Mouse (Mus musculus) embryonic facial prominence, embryonic 10.5 days (tissue): Measurements from ENCODE around the gene Plxna2. TPM values are rescaled to one million over a fixed set of nuclear protein-coding genes. Genes with fewer than 3 reads are reported as not detected.

Source experiments
- DNase-seq: peaks from one replicate; pipeline ENCODE4 v3.0.0-alpha.2; 2017; ENCODE audit warnings: low spot score
- H3K27ac ChIP-seq: fragments of 300-500 bp; sonication (generic); replicated peaks from 2 replicates; pipeline ENCODE4 v1.5.1; 2016; ENCODE audit warnings: mild to moderate bottlenecking
- H3K27me3 ChIP-seq: fragments of 300-500 bp; sonication (generic); replicated peaks from 2 replicates; pipeline ENCODE4 v1.6.1; 2016; ENCODE audit warnings: low read depth, mild to moderate bottlenecking; ENCODE audit not compliant: poor library complexity, severe bottlenecking
- H3K36me3 ChIP-seq: fragments of 300-500 bp; sonication (generic); replicated peaks from 2 replicates; pipeline ENCODE4 v1.6.1; 2016; ENCODE audit warnings: mild to moderate bottlenecking, moderate library complexity
- H3K4me1 ChIP-seq: fragments of 300-500 bp; sonication (generic); 2 replicates; pipeline ENCODE4 v1.6.1; 2016
- H3K4me3 ChIP-seq: fragments of 300-500 bp; sonication (generic); 2 replicates; pipeline ENCODE4 v1.5.1; 2016; ENCODE audit warnings: mild to moderate bottlenecking, moderate library complexity
- H3K9me3 ChIP-seq: fragments of 300-500 bp; sonication (generic); 2 replicates; pipeline ENCODE4 v1.6.1; 2016; ENCODE audit warnings: mild to moderate bottlenecking
- WGBS: fragments of 180-500 bp; shearing (Covaris S2); methylation state at CpG from one replicate; pipeline ENCODE4 v1.1.7; 2016; 5-methylcytosine and 5-hydroxymethylcytosine counted together
- polyA plus RNA-seq: library from polyadenylated mRNA; unstranded; fragments of >200 nt; fragmentation: Nextera tagmentation; extraction: Ambion mirVana; gene quantifications from 2 replicates; pipeline ENCODE4 v1.2.1, GENCODE M21; 2016

Plxna2 gene
- polyA plus RNA-seq, 1 experiment from 2014 or later, result 12.9 TPM

DNA sequence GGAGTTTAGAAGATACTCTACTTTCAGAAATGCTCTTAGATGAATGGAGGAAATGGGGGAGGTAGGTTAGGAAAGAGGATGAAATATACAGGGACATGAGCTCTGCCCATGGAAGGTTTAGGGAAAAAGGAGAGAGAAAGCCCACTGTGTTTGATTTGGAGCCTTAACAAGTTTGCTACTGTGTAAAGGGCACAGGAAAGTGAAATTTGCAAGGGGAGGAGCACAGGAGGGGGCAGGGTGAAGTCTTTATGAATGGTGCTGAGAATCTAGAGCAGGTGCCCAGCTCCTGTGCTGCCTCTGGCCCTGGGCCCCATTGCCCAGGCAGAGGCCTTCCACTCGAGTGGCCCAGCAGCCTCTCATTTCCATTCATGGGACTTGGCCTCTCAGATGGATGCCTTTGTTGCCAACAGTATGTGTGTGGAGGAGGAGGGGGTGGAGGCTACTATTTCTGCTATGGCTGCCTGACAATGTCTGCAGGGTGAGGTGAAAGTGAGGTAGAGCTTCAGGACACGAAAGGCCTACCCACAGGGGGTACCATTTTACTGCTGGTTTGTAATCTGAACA is 4.7 kb upstream of the Plxna2 start:
- Histone ChIP-seq H3K4me1 (peaks cover 24% of the 10 kb centered on the region), H3K27ac (0 out of 2 replicates have a peak overlapping the region, but pooled peaks have one; percentile 4), H3K4me3 (no peak overlapping the region), H3K36me3 (no peaks in the 10 kb centered on the region), H3K9me3 (no peaks in the 10 kb centered on the region), H3K27me3 (no peaks in the 10 kb centered on the region)
- 45% methylated on average over 2 of the region's 2 CpGs for WGBS
- DNase-seq, result no peak

DNA sequence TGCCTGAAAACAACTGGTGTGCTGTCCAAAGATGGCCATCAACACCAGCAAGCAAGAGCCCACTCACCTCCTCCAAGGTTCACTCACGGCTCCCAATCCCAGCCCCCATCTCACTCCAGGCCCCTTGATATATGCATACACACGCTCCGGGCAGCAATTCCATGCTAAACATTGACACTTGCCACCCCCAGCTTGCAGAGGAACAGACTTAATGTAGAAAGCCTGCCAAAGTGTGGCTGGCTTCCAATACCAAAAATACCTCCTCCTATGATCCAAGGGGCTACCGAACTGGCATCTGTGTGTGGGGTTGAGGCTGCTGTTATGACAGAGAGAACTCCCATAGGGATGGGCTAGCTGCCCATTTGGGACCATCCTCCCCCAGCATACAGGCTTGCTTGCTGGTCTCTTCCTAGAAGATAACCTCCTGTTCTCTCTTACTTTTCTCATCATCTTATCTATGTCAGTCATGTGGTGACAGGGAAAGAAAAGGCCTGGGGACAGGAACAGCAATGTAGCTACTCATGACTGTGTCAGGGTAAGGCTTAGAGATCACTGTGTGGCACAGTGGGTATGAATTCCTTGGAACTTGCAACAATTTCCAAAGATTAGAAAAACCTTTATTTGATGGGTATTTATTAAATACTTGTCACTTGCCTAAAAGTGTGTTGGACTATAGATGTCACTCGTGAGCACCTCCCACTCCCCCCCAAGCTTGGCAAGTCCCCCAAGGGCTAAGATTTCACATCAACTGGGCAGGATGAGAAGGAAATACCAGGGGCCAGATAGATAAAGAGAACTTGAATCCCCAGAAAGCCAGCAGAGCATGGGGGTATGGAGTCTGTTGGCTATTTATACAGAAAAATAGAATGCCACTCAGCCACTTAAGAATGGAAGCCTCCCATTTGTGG is 3.8 kb upstream of the Plxna2 start:
- Histone ChIP-seq H3K27ac (no peak overlapping the region), H3K9me3 (no peaks in the 10 kb centered on the region), H3K4me1 (peaks cover 29% of the 10 kb centered on the region), H3K27me3 (no peaks in the 10 kb centered on the region), H3K36me3 (no peaks in the 10 kb centered on the region), H3K4me3 (no peak overlapping the region)
- DNase-seq, result no peak
- WGBS, result 89% methylated on average over 5 of the region's 5 CpGs

DNA sequence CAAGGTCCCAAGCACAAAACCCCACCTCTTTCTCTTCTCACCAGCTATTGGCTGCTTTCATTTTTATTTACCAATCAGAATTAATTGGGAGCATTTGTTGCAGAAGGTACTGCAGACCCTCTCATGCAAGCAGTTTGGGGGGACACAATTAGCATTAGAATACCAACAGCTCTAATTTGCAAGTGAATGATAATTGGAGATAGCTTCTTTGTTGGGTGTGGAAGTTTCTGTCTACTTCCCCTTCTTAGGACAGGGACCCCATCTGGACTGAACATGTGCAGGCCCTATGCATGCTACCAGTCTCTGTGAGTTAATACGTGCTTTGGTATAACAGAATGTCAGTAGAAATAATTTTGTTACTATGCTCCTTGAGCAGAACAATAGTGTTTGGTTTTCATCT is 1.9 kb upstream of the Plxna2 start:
- Histone ChIP-seq H3K27me3 (no peaks in the 10 kb centered on the region), H3K27ac (no peak overlapping the region), H3K4me3 (no peak overlapping the region), H3K36me3 (no peaks in the 10 kb centered on the region), H3K9me3 (no peaks in the 10 kb centered on the region), H3K4me1 (peaks cover 31% of the 10 kb centered on the region)
- 85% methylated on average over 1 of the region's 1 CpGs for WGBS
- no peak for DNase-seq

DNA sequence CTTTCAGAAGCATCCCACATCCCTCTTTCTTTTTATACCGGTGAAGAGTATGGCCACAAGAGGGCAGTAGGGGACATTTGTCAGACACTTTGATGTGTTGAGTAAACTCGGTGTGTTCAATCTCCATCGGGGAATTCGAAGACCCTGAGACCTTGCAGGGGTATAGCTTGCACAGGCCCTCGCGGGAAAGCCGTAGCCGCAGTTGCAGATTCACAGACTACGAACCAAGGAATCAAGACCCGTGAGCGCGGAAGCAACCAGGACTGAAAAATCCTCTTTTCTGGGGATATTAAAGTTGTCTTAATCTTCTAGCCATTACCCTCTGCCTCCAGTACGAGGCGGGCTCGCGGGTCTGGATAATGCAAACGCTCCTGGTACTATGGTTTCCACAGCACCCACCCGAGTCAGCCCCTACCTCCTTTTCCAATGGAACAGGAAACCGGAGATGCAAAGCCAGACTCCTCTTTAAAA is 858 bp downstream of the Plxna2 start:
- Histone ChIP-seq H3K4me1 (peaks cover 46% of the 10 kb centered on the region), H3K36me3 (no peaks in the 10 kb centered on the region), H3K9me3 (no peaks in the 10 kb centered on the region), H3K27me3 (peaks cover 11% of the 10 kb centered on the region), H3K27ac (0 out of 2 replicates have a peak overlapping the region, but pooled peaks have one; percentile 10), H3K4me3 (peak overlapping the region; percentile 92)
- WGBS, result 3% methylated on average over 19 of the region's 19 CpGs
- DNase-seq, result peak; percentile 80

DNA sequence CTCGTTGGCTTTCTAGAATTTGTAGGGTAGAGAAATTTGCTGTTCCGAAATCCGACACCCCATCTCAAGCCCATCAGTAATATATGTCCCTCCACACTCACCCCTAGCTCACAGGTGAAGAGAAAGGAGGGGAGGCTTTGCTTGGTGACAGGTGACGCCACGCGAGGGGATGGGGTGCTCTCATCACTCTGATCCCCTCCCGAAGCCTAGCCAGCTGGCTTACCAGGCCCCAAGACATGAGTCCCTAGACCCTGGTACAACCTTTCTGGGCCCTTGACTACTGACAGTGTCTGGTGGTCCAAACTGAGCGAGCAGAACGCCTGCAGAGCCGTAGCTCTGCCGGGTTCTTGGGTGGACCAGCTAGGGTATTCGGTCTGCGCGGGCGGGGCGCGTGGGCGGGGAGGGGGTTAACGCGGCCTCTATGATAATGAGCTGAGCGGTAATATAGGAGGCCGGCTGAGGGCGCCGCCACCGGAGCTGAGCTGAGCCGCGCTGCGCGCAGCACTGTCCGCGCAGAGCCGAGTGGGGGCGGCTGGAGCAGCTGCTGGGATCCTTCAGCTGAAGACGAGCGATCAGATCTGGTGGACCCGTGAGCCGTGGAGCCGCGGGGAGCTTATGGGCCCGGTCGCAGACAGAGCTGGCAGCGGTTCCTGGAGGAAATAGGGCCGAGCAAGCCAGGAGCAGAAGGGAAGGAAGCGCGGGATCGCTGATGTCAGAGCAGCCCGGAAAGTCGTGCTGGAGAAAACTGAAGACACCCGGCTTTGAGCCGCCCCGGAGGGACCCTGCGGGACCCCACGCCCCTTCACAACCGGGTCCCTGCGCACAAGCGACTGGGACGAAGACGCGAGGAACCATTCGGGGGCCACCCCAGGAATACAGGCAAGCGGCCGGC is 1.6 kb downstream of the Plxna2 start:
- DNase-seq, result peak; percentile 90
- no peaks in the 10 kb centered on the region for H3K36me3 ChIP-seq
- H3K4me3 ChIP-seq, result peak overlapping the region; percentile 92
- H3K4me1 ChIP-seq, result peaks cover 53% of the 10 kb centered on the region
- H3K27me3 ChIP-seq, result peaks cover 11% of the 10 kb centered on the region
- WGBS, result under 1% methylated on average over 62 of the region's 62 CpGs
- H3K27ac ChIP-seq, result peak overlapping the region; percentile 85
- H3K9me3 ChIP-seq, result no peaks in the 10 kb centered on the region

DNA sequence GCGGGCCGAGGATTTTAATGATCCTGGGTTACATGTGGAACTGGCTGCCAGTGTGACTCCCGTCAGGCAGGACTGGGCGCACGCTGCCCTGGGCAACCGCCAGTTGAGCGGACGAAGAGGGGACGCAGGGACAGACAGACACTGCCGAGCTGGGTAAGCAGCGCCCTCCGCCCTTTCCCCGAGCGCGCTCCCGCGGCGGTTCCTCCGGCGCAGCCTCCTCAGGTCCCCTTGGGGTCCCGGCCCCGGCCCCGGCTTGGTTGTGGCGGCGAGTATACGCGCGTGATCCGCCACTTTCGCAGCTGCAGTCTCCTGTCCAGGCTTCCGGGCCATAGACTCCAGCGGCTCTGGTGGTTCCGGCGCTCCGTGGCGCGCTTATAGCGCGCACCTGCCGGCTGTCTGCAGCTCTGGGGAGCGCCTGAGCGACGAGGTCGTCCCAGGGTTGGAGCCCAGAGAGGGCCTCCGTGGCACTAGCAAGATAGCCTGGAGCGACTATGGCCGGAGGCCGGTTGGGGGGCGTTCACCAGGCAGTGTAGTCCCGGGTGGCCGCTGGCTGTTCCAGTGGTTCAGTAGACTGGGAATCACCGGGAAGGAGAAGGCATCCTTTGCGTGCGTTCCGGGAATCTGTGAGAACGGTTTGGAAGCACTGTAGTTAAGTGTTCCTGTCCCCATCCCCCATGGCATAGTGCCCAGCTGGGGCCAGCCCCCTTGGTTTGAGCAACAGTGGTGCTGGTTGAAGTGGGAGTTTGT is 2.4 kb downstream of the Plxna2 start:
- Histone ChIP-seq H3K9me3 (no peaks in the 10 kb centered on the region), H3K36me3 (no peaks in the 10 kb centered on the region), H3K27me3 (peaks cover 11% of the 10 kb centered on the region), H3K27ac (peak overlapping the region; percentile 85), H3K4me1 (peaks cover 61% of the 10 kb centered on the region), H3K4me3 (peak overlapping the region; percentile 92)
- peak; percentile 67 for DNase-seq
- WGBS, result under 1% methylated on average over 56 of the region's 56 CpGs

DNA sequence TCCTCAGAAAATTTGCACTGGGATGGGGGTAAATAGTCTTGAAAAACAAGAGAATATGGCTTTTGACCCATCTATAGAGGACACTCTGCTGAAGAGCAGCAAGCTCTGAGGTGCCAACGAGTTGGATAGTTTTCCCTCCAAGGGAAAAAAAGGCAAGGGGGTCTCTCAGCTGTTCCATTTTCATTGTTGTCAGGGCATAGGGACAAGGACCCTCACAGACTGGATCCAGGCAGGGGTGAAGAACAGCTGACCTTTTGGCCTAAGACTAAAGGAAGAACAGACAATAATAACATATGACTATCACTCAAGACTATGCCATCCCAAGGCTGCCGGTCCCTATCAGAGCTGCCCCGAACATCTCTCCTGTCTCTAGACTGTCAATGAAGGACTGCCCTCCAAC is 4.2 kb downstream of the Plxna2 start:
- Histone ChIP-seq H3K4me1 (peaks cover 78% of the 10 kb centered on the region), H3K36me3 (no peaks in the 10 kb centered on the region), H3K27ac (no peak overlapping the region), H3K27me3 (peaks cover 11% of the 10 kb centered on the region), H3K4me3 (peak overlapping the region; percentile 92), H3K9me3 (no peaks in the 10 kb centered on the region)
- 50% methylated on average over 3 of the region's 3 CpGs for WGBS
- DNase-seq, result no peak

DNA sequence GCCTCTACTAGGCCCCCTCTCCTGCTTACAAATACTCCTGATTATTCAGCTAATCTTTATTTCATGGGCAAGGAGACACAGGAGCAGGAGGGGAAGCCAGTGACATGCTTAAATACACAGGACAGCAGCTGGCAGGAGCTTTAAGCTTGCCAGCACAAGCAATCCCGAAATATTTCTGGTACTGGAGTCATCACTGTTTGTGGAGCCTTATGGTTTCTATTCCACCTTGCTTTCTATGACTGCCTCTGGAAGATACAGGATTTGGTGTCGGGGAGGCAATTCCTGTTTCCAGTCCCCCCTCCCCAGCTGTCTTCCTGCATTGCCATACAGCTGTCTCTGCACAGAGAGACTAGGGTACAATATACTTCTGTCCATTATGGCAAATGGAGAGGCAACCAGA is 4.7 kb downstream of the Plxna2 start:
- no peaks in the 10 kb centered on the region for H3K36me3 ChIP-seq
- H3K4me3 ChIP-seq, result peak overlapping the region; percentile 92
- WGBS, result 53% methylated on average over 2 of the region's 2 CpGs

DNA sequence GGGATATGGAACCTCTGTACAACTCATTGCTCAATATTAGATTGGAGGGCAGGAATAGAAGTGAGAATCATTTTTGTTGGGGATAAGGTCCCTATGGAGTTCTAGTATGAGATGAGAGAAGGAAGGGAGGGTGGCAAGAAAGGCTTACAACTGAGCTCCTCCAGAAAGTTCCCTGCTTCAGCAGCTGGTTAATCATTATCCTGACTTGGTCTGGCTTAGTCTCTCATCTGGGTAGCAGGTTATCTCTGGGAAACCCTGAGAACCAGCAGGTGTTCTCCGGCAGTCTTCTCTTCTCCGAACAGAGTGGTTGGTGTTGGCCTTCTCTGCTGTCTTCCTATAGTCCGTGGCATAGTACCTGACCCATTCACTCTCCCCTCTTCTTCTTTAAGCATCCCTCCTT is 5.6 kb downstream of the Plxna2 start:
- Histone ChIP-seq H3K4me1 (peaks cover 92% of the 10 kb centered on the region), H3K36me3 (no peaks in the 10 kb centered on the region), H3K27ac (no peak overlapping the region), H3K27me3 (peaks cover 11% of the 10 kb centered on the region), H3K4me3 (no peak overlapping the region), H3K9me3 (no peaks in the 10 kb centered on the region)
- 91% methylated on average over 3 of the region's 3 CpGs for WGBS
- no peak for DNase-seq

More for the DNA sequence above, 4.7 kb downstream of the Plxna2 start:
- peaks cover 83% of the 10 kb centered on the region for H3K4me1 ChIP-seq
- DNase-seq, result no peak
- no peaks in the 10 kb centered on the region for H3K9me3 ChIP-seq
- H3K27ac ChIP-seq, result no peak overlapping the region
- H3K27me3 ChIP-seq, result peaks cover 11% of the 10 kb centered on the region

DNA sequence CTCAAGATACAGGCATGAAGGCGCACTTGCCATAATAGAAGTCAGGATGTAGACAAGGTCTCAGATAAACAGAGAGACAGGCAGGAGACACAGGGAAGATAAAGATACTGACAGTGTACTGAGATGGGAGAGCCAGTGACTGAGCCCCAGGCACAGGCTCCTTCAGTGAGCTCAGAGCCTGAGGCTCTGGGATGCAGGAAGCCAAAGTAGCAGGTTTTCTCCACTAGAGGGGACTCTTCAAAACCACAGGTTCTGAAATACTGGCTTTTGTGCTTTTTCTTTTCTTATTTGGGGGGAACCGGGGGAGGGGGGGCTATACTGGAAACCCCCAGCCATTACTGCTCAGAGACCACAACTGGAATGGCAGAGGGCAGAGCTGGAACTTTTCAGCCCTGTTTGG is 6.4 kb downstream of the Plxna2 start:
- Histone ChIP-seq H3K36me3 (no peaks in the 10 kb centered on the region), H3K27ac (no peak overlapping the region; the same call in 1 of the 2 replicates), H3K4me1 (peaks cover 92% of the 10 kb centered on the region), H3K27me3 (peaks cover 11% of the 10 kb centered on the region), H3K4me3 (peak overlapping the region; percentile 11; the same call in 1 of the 2 replicates), H3K9me3 (no peaks in the 10 kb centered on the region)
- WGBS, result 48% methylated on average over 2 of the region's 2 CpGs
- DNase-seq, result peak; percentile 24

DNA sequence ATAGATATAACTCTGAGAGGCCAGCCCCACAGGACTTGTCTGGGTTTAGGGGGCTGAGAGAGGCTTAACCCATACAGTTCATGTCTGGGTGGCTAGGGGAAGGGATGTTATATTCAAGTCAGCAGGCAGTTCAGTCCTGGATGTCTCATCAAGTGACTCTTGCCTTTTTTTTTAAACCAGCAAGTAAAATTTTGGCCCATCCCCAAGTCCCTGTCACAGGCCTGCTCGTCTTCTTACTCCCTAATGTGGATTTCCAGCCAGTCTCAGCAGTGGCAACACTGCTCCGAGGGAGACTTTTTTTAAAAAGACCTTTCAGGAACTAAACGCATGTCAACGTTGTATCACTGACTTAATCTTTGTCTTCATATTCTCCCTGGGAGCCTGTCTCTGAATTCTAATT is 7.0 kb downstream of the Plxna2 start:
- DNase-seq, result no peak
- Histone ChIP-seq H3K27ac (no peak overlapping the region; the same call in 1 of the 2 replicates), H3K9me3 (no peaks in the 10 kb centered on the region), H3K36me3 (no peaks in the 10 kb centered on the region), H3K27me3 (peaks cover 11% of the 10 kb centered on the region), H3K4me3 (peak overlapping the region; percentile 11; the same call in 1 of the 2 replicates), H3K4me1 (peaks cover 96% of the 10 kb centered on the region)
- 67% methylated on average over 4 of the region's 4 CpGs for WGBS
